Mouse (Mus musculus) liver, embryonic 16.5 days (tissue): ENCODE data around the gene Capns1. TPM values are rescaled to one million over a fixed set of nuclear protein-coding genes. Genes with fewer than 3 reads are reported as not detected.
"Not testable (repeated sequence)": the region's sequence is repeated elsewhere in the genome, so short reads cannot be mapped to it uniquely, and the experiment has no call there.

Source experiments
- ATAC-seq: fragments of 200-750 bp; cut with Nextera tagmentation; 2 replicates; pipeline ENCODE4 v1.8.0; 2017; ENCODE audit warnings: low read depth, mild to moderate bottlenecking, moderate number of reproducible peaks, moderate library complexity
- H3K27ac ChIP-seq: fragments of 300-500 bp; sonication (generic); 2 replicates; pipeline ENCODE4 v1.5.1; 2014; ENCODE audit warnings: mild to moderate bottlenecking, low read length
- H3K27me3 ChIP-seq: fragments of 300-500 bp; sonication (generic); 2 replicates; pipeline ENCODE4 v1.6.1; 2014; ENCODE audit warnings: low read depth, low read length, mixed read lengths; ENCODE audit not compliant: control insufficient read depth, insufficient read depth
- H3K36me3 ChIP-seq: fragments of 300-500 bp; sonication (generic); 2 replicates; pipeline ENCODE4 v1.6.1; 2014; ENCODE audit warnings: mild to moderate bottlenecking; ENCODE audit not compliant: control insufficient read depth, insufficient read depth
- H3K4me1 ChIP-seq: fragments of 300-500 bp; sonication (generic); 2 replicates; pipeline ENCODE4 v1.6.1; 2014; ENCODE audit warnings: low read depth, low read length, mixed read lengths; ENCODE audit not compliant: control insufficient read depth
- H3K4me2 ChIP-seq: fragments of 300-500 bp; sonication (generic); 2 replicates; pipeline ENCODE4 v1.6.1; 2014; ENCODE audit warnings: low read depth, low read length, mixed read lengths
- H3K4me3 ChIP-seq: fragments of 300-500 bp; sonication (generic); 2 replicates; pipeline ENCODE4 v1.5.1; 2014; ENCODE audit warnings: low read depth, mild to moderate bottlenecking, low read length
- H3K9ac ChIP-seq: fragments of 300-500 bp; sonication (generic); 2 replicates; pipeline ENCODE4 v1.6.1; 2014; ENCODE audit warnings: low read depth, low read length
- H3K9me3 ChIP-seq: fragments of 300-500 bp; sonication (generic); replicated peaks from 2 replicates; pipeline ENCODE4 v1.6.1; 2016; ENCODE audit warnings: low read length; ENCODE audit not compliant: control insufficient read depth
- WGBS: fragments of 180-500 bp; shearing (Covaris S2); extraction: QIAGEN DNeasy Blood & Tissue Kit; methylation state at CpG from one replicate; pipeline ENCODE4 v1.1.7; 2014; ENCODE audit not compliant: insufficient replicate concordance; 5-methylcytosine and 5-hydroxymethylcytosine counted together
- polyA plus RNA-seq: library from polyadenylated mRNA; unstranded; fragments of >200 nt; fragmentation: Nextera tagmentation; extraction: Ambion mirVana; gene quantifications from 2 replicates; pipeline ENCODE4 v1.2.1, GENCODE M21; 2015

The Capns1 gene
- polyA plus RNA-seq, 1 experiment from 2014 or later = 30.7 TPM

DNA sequence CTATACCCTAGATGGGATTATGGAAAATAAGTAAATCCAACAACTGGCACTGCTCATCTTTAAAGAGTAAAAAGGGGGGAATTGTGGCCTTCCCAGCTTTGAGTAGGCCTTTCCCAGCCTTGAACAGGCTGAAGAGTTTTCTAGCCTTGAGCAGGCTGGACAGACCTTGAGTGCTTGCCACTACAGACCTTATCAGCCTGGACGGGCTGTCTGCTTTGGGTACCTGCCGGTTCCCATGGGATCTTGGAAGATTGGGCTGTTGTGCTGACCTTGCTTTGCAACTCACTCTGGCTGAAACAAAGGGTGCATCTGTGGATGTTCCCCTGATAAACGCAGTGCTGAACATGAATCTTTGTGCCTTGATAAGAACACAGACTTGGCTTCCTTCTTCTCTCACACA lies 15.3 kb upstream of the Capns1 start:
- H3K4me3 ChIP-seq = no peak overlapping the region
- no peaks in the 10 kb centered on the region for H3K36me3 ChIP-seq
- ATAC-seq = no peak
- H3K4me2 ChIP-seq = no peak overlapping the region
- no peaks in the 10 kb centered on the region for H3K9me3 ChIP-seq
- H3K27ac ChIP-seq = no peak overlapping the region
- H3K27me3 ChIP-seq = no peaks in the 10 kb centered on the region
- H3K9ac ChIP-seq = no peak overlapping the region
- 73% methylated on average over 3 of the region's 3 CpGs for WGBS
- H3K4me1 ChIP-seq = peaks cover under 1% of the 10 kb centered on the region

- Histone ChIP-seq H3K36me3 (no peaks in the 10 kb centered on the region), H3K9me3 (no peaks in the 10 kb centered on the region), H3K4me2 (no peak overlapping the region), H3K27ac (no peak overlapping the region), H3K4me1 (no peaks in the 10 kb centered on the region), H3K9ac (no peak overlapping the region), H3K27me3 (no peaks in the 10 kb centered on the region), H3K4me3 (no peak overlapping the region)
- WGBS = 16% methylated on average over 4 of the region's 4 CpGs
- no peak for ATAC-seq
These were observed 12.4 kb upstream of the Capns1 start for GRCm38 (mm10) chr7:30211025-30211424.

- not testable (repeated sequence) for H3K9ac ChIP-seq, H3K27me3 ChIP-seq, H3K27ac ChIP-seq, H3K9me3 ChIP-seq, H3K36me3 ChIP-seq, H3K4me3 ChIP-seq, H3K4me2 ChIP-seq, ATAC-seq, H3K4me1 ChIP-seq
- WGBS = 38% methylated on average over 5 of the region's 5 CpGs
These were observed 7.8 kb upstream of the Capns1 start for GRCm38 (mm10) chr7:30206364-30206763.

DNA sequence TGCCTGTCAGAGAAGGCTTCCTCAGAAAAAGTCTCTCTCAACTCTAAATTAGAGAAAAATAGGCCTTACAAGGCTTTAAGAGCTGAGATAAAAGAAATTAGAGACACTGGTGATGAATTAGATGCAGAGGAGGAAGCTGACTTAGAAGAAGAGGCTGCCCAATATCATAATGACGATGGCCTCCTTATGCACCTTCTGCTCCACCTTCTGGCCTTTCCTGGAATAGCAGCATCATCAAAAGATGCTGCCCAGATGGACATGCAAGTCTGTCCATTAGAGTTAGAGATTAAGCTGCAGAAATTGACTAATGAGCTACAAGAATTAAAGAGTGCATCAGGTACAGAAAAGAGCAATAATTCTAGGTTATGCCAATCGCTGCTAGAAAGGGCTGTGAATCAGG lies 6.8 kb upstream of the Capns1 start:
- no peak for ATAC-seq
- WGBS = 3% methylated on average over 2 of the region's 2 CpGs
- no peak overlapping the region for H3K4me3 ChIP-seq
- no peak overlapping the region for H3K9ac ChIP-seq
- H3K4me2 ChIP-seq = no peak overlapping the region
- H3K27me3 ChIP-seq = no peaks in the 10 kb centered on the region
- no peak overlapping the region for H3K27ac ChIP-seq
- no peaks in the 10 kb centered on the region for H3K4me1 ChIP-seq
- H3K36me3 ChIP-seq = no peaks in the 10 kb centered on the region
- H3K9me3 ChIP-seq = no peaks in the 10 kb centered on the region

GRCm38 (mm10) chr7:30204380-30204779 lies 5.8 kb upstream of the Capns1 start:
- Histone ChIP-seq H3K4me1 (no peaks in the 10 kb centered on the region), H3K4me3 (no peak overlapping the region), H3K9ac (no peak overlapping the region), H3K9me3 (no peaks in the 10 kb centered on the region), H3K36me3 (no peaks in the 10 kb centered on the region), H3K27me3 (no peaks in the 10 kb centered on the region), H3K4me2 (no peak overlapping the region), H3K27ac (no peak overlapping the region)
- ATAC-seq = no peak
- WGBS = 33% methylated on average over 8 of the region's 8 CpGs

DNA sequence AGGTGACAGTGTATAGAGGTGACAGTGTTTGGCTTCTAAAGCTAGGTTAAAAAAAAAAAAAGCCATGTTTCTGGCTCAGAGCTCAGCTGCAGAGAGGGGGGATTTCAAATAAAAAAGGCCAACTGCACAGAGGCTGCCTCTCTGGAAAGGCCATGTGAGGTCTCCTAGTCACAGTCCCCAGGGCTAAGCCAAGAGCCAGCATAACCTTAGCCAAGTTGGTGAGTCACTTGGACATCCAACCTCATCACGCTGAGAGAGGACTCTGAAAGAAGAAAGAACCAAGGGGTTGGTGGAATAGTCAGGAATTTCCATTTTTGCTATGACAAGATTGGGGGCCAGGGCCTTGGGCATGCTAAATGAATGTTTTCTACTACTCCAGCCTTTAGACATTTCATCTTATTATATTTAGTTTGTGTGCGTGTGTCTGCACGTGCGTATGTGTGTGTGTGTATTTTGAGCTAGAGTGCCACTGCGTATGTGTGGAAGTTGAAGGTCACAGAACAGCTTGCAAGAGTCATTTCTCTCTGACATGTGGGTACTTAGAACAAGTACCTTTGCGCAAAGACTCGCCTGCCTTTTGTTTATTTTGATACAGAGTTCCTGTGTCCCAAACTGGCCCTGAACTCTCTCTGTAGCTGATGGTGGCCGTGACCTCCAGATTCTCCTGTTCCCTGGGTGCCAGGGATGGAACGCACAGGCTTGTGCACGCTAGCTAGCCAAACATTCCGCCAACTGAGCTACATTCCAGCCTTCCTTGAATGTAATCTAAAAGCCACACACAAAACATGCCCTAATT lies 4.5 kb upstream of the Capns1 start:
- 65% methylated on average over 11 of the region's 11 CpGs for WGBS
- Histone ChIP-seq H3K4me2 (no peak overlapping the region), H3K4me1 (peaks cover 4% of the 10 kb centered on the region; the same call in 1 of the 2 replicates), H3K4me3 (no peak overlapping the region), H3K27ac (no peak overlapping the region), H3K9me3 (no peaks in the 10 kb centered on the region), H3K9ac (no peak overlapping the region), H3K36me3 (no peaks in the 10 kb centered on the region), H3K27me3 (no peaks in the 10 kb centered on the region)
- no peak for ATAC-seq

DNA sequence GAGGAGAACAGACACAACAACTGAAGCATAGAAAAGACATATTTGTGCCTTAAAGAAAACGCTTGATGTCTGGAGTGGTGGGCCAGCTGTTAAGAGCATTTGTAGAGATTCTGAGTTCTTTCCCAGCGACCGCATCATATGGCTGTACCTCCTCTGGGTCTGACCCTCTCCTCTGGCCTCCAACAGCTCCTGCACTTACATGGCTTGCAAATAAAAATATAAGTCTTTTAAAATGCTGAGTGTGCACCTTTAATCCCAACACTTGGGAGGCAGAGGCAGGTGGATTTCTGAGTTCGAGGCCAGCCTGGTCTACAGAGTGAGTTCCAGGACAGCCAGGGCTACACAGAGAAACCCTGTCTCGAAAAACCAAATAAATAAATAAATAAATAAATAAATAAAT lies 2.0 kb upstream of the Capns1 start:
- H3K36me3 ChIP-seq, H3K4me2 ChIP-seq, H3K27ac ChIP-seq, H3K4me3 ChIP-seq, H3K9me3 ChIP-seq, ATAC-seq, H3K27me3 ChIP-seq, H3K4me1 ChIP-seq, H3K9ac ChIP-seq: not testable (repeated sequence)
- 81% methylated on average over 5 of the region's 5 CpGs for WGBS

- H3K27me3 ChIP-seq = no peaks in the 10 kb centered on the region
- no peak overlapping the region for H3K4me3 ChIP-seq
- H3K4me1 ChIP-seq = peaks cover 13% of the 10 kb centered on the region
- H3K9ac ChIP-seq = no peak overlapping the region
- H3K36me3 ChIP-seq = no peaks in the 10 kb centered on the region
- no peaks in the 10 kb centered on the region for H3K9me3 ChIP-seq
- 69% methylated on average over 5 of the region's 5 CpGs for WGBS
- ATAC-seq = no peak
- H3K27ac ChIP-seq = no peak overlapping the region
- no peak overlapping the region for H3K4me2 ChIP-seq
These were observed 1.6 kb upstream of the Capns1 start for GRCm38 (mm10) chr7:30200200-30200599.

GRCm38 (mm10) chr7:30199498-30200139 lies 1.0 kb upstream of the Capns1 start:
- no peak for ATAC-seq

More at GRCm38 (mm10) chr7:30199498-30200139, 1.0 kb upstream of the Capns1 start:
- Histone ChIP-seq H3K9ac (no peak overlapping the region), H3K4me3 (no peak overlapping the region), H3K27me3 (no peaks in the 10 kb centered on the region), H3K4me2 (no peak overlapping the region), H3K9me3 (no peaks in the 10 kb centered on the region), H3K4me1 (peaks cover 15% of the 10 kb centered on the region), H3K27ac (no peak overlapping the region), H3K36me3 (no peaks in the 10 kb centered on the region)
- 64% methylated on average over 18 of the region's 18 CpGs for WGBS
